Mouse (Mus musculus) gastrocnemius, postnatal 10 days (tissue): ENCODE measurements at regions not wholly inside any gene's neighbourhood (a gene's known extent, or its start where the extent isn't known, plus 50 kb on each side); places are given as distances from the start of the nearest gene placed in this dataset.

Source experiments
- DNase-seq: peaks from one replicate; pipeline ENCODE4 v3.0.0; 2021; ENCODE audit warnings: mixed read lengths

DNA sequence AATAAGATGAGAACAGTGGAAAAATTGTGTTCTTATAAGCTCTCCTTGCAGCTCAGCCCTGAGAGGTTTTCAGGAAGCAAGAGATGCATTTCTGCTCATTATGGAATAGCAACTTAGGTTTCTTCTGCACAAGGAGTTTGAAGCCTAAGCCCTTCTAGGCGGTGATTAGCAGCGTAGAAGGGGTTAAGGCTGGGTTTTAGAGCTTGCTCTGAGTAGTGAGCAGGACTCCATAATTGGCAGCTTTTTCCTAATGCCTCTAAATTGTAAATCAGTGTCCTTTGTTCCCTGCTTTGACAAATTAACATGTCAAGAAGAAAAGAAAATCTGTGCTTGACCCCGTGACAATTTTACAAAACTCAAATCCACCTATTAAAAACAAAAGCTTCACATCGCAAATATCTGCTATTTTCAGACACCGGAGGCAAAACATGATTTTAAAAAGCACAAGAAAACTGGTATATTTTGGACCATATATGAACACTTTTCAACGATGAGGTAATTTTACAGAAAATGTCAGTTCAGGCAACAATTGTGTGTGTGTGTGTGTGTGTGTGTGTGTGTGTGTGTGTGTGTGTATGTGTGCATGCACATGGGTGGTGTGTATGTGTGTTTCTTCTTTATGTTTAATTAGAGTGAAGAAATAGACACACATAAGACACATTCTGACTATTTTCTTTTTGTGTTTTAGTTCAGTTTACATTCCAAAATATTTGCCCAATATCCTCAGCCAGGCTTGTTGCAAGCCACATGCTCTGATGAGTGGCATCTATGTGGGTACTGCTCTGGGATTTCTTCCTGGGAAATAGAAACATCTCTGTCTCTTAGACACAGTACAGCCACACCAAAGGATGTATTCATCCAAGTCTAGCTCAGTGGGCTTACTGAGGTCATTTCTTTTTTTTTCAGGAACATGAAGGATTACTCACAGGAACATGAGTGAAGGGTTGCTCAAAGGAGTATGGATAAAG, 804.3 kb downstream of the Tmem132b start:
- no peak for DNase-seq

DNA sequence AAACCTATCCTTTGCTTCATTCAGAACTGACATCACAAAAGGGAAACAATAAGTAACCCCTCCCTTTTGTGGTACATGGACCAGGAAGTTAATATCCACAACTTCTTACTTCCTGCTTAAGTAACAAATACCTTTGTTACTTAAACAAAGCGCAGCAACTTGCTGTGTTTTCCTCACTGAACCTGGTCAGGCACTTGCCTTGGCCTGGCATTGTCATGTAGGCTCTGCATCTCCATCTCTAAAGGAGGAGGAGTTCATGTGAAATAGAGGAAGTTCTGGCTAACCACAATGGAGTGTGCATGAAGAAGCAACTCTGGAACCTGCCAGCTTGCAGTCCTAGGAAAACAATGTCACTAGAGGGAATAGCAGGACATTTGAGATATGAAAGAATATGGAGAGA, 806.3 kb downstream of the Tmem132b start:
- DNase-seq: no peak

DNA sequence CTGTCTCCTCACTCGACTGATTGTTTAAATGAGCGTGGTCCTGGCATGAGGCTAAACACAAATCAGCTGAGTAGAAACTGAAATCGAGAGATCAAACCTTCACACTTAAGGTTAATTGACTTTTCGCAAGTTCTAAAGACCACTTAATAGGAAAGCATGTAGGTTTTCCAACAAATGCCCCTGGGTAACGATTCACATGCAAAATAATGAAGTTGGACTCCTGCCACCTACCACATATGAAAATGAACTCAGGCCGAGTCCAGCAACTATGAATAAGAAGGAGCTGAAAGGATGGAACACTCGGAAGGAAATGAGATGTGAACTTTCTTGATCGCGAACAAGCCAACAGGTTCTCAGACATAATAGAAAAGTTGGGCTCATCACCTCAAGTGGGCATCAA, 812.0 kb downstream of the Tmem132b start:
- no peak for DNase-seq

DNA sequence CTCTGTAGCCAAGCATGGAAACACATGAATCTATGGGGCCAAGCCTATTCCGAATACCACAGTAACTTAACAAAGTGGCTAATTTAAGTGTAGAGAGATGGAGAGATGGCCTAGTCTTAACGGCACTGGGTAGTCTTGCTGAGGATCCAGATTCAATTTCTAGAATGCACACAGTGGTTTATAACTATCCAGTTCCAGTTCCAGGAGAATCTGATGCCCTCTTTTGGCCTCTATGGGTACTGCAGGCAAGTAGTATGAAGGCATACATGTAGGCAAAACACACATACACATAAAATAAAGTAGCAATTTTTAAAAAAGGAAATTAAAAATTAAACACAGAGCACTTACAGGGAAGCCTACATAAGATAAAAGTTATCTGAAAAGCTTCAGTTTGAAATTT, 819.4 kb downstream of the Tmem132b start:
- DNase-seq: no peak

DNA sequence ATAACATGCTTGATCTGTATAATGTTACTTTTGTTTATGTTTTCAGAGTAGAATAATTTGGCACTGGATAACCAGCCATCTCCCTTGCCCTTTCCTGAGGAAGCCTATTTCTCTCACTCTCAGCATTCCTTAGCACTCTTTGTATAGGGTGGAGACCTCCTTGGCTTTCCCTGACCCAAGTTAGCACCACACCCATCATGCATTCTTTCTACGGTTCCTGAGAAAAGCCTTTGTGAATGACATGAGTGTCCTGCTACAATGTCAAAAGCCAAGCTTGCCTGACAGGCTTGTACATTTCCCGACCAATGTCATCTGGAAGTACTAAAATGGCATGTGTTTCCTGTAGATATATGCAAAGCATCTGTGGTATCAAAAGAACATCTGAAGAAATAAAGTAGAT, 837.9 kb downstream of the Tmem132b start:
- DNase-seq: no peak

DNA sequence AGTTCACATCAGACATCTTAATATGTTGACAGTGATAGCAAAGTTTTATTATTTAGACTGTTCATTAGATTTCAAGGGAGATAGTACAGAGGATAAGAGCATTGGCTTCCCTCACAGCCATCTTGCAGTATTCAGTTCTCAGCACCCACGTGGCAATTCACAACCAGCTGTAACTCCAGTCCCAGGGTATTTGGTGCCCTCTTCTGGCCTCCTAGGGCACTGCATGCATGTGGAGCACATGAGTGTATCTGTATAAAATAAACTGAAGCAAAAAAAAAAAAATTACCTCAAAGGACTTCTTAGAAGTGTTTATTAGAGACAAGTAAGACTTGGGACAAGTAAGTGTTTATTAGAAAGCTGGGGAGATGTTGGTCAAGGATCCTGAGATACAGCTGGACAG, 849.3 kb upstream of the Tmem132c start:
- DNase-seq: no peak

DNA sequence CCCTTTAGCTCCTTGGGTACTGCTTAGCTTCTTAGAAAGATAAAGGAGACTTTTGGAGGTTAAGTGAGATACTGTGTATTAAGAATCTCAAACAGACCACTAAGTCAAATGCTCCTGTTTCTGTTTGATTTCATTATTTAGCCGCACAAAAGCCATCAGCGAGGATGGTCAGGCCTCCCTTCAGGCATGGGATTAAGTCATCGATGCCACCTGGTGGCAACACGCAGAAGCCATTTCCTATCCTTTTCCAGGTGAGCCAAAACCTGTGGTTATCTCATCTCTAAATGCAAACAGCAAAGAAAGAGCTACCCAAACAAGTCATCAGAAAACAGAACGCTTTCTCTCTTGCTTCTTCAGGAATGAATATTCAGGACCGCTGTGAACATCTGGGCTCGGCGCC, 846.3 kb upstream of the Tmem132c start:
- peak; percentile 4 for DNase-seq

DNA sequence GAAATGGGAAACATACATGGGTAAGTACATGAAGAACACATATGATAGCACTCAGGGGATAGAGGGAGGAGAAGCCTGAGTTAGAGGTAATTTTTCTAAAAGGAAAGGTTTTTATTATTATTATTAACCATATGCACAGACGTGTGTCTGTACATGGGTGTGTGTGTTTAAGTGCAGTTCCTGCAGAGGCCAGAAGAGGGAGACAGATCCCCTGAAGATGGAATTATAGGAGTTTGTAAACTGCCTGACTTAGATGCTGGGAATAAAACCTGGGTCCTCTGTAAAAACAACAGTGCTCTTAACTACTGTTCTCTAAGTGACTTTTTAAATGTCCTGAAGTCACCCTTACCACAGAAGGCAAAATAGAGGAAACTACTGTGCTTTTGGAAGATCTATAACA, 809.9 kb upstream of the Tmem132c start:
- DNase-seq: no peak

DNA sequence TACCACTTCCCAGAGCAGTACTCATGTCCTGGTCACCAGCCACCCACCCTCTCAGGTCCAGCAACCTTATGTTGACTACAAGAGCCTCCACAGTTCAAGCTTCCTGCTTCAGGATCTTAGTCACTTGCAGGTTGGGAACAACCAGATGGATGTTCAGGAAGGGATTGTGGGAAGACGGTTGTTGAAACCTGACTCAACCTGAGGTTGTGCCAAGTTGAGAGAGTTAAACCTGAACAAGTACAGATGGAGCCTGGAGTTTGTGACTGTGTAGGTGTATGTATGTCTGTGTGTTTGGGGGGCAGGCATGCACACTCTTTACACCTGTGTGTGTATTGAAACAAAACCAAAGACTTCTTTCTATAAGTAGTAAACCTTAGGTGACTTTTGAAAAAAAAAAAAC, 802.9 kb upstream of the Tmem132c start:
- DNase-seq: no peak

DNA sequence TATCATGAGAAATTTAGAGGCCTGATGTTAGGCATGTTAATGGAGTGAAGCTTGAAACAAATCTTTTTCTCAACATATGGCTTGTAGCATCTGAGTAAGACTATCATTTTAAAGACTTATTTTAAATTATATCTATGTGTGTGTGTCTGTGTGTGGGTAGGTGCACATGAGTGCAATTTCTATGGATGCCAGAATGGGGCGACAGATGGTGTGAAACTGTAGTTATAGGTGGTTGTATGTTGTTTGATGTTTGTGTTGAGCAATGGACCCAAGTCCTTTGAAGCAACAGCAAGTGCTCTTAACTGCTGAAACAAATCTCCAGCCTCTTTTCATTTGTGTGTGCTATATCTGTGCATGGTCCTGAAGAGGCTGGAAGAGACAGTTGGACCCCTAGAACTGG, 801.1 kb upstream of the Tmem132c start:
- DNase-seq: no peak

DNA sequence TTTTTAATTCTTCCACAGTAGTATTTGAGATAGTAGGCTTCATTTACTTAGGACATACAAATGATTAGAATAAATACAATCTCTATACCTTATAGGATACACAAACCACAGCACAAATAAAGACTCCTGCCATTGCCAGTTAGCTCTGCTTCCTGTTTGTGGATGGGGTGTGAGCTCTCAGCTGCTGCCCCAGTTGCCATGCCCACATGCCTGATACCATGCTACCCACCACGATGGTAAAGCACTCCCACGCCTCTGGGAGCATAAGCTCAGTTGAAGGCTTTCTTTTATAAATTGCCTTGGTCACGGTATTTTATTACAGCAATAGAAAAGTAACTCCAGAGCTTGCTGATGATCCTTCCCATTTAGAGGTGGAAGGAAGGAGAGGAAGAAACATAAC, 765.8 kb upstream of the Tmem132c start:
- no peak for DNase-seq

DNA sequence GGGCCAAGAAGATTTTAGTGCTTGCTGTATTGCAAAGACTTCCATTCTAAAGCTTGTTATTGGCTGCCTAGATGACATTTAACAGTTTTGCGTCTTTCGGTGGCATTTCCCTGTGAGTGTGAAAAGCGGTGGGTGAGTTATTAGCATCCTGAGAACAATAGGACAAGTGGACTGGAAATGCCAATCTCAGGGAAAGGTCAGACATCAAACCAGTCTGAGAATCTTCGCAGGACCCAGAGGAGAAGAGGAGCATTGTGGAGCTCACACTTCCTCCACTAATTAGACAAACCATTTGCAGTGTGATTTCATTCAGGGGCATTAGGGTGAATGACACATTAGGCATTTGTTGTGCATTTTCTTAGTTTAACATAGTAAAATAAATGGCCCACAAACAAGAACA, 719.5 kb upstream of the Tmem132c start:
- no peak for DNase-seq

DNA sequence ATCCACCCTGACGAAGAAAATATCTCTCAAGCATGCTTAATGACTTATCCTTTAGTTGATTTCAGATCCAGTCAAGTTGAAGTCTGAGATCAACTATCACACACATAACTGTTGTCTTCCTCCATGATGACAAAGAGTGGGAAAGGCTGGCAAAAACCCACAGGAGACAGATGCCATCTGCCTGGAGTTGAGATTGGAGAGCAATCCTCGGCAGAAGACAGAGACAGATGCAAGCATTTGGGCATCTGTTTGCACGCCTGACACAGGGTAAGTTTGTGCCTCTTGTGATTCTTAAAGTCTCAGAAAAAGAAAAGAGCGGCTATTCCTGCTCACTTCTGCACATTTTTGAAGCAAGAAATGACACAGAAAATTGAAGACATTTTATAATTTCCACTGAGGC, 715.7 kb upstream of the Tmem132c start:
- no peak for DNase-seq

DNA sequence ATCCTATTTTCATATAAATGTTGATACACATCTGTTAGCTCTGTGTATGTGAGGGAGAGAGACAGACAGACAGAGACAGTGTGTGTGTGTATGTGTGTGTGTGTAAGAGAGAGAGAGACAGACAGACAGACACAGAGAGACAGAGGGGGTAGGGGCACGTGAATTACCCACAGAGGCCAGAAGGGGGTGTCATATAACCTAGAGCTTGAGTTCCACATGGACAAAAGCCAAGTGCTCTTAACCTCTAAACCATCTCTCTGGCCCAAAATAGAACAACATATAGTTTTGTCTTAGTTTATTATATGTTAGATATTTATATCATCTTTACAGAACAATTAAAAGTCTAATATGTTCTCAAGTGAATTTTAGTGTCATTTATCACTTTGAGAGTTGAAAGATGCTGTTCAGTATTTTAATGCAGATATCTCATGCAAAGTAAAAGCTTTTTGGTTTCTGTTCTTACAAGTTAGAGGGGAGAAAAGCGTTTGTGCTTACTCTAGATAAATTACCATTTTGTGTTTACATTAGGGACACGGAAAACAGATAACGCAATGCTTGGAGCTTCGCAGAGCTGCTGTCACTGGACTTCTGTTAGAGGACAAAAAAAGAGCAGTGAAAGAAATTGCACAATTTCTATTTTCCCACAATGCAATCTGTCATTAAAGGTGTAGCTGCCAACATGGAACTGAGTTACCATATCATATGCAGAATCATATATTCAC, 710.6 kb upstream of the Tmem132c start:
- DNase-seq: no peak

DNA sequence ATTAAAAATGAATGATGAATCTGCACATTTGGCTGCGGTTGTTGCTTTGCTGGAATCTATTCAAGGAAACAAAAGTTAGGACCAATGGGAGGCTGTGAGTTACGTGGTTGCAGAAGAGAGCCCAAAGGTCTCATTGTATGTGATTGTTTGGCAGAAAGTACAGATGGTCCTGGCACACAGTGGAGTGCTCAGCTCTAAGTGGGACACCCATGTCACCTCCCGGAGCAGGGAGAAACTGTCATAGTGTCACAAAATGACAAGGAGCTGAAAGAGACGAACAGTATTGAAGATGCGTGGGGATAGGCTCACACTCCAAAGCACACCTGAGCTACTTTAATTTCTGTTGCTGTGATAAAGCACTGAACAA, 710.1 kb upstream of the Tmem132c start:
- DNase-seq: no peak

DNA sequence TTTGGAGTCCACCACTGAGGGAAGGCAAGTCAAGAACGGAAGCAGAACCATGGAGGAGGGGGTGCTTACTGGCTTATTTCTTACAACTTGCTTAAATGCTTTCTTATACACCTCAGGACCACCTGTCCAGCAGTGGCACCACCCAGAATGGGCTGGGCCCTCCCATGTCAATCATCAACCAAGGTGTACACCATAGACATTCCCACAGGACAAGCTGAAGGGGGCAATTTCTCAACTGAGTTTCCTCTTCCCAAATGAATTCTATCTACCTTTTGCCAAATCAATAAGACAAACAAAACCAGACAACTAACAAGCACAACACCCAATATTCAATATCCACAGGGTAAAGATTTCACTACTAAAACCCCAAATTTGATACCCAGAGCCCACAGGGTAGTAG, 709.6 kb upstream of the Tmem132c start:
- DNase-seq: no peak

DNA sequence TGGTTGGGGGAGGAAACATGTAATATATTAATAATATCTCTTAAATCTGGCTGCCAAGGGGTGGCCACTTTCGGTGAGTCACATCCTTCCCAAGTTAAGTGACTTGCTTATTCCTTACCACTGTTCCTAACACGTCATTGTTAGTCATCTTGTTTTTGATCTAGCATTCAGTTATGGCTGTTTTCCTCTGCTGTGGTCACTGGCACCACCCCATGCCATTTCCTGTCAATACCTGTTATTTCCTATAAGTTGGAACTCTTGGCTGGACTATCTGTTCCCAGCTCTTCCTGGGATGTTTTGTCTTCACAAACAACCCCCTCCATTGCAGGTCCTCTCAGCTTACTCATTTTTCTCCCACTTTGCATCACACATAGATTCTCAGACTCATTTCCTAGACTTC, 703.5 kb upstream of the Tmem132c start:
- no peak for DNase-seq

DNA sequence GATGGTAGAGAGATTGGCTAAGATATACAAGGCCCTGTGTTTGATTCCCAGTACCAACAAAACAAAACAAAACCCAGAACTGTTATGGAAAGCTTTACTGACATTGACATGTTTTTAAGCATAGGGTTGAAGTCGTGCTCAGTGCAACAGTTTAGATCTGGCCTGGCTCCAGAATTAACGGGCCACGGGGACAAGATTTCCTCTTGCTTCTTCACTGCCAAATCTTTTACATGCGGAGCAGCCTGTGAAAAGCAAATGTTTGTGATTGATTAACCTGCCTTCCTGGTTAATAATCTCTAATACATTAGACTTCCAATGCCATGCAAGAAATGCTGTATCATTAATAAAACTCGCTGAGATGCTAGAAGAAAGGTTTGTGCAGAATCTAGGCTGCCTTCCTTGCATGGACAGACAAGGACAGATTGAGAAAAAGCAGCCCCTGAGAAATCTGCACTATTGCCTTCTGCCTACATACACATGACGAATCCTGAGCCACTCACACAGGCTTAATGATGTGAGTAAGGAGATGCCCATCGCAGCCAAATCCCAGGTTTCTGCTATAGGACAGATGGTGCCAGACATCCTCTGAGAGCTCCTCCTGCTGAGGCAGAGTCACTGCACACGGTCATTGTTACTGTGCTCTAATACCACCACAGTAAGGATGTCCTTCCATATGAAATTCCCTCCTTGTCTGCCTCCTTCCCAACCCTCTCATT, 697.2 kb upstream of the Tmem132c start:
- DNase-seq: no peak

DNA sequence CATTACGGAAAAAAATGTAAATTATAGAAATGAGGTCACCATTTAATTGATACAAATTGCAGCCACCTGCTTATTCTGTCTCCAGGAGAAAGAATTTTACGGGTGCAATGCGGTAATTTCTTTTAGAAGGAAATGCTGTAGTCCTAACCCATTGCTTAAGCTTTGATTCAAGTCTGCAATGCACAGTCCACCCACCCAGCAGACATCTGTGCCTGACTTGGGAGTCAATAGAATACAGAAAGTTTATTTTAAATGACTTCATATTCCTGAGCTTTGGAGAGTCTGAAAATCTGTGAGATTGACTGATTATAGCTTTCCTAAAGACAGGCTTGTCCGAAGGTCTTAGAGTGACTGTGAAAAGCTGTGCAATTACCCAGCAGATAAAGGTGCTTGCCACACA, 693.8 kb upstream of the Tmem132c start:
- DNase-seq: no peak

DNA sequence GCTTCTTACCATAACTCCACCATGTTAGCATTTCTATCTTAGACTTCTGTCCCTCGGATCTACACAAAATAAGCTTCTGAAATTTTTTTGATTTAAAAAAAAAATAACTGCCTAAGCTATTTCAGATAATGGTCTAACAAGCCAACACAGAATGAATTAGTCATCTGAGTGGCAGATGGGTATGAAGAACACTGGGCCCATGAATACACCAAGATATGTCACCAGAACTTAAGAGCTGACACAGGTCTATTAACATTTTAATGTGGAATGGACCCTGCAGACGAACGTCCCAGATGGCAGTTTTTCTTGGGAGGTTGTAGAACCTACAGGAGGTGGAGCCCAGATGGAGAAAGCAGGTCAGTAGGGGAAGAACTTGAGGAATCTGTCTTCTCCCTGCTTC, 689.9 kb upstream of the Tmem132c start:
- no peak for DNase-seq

DNA sequence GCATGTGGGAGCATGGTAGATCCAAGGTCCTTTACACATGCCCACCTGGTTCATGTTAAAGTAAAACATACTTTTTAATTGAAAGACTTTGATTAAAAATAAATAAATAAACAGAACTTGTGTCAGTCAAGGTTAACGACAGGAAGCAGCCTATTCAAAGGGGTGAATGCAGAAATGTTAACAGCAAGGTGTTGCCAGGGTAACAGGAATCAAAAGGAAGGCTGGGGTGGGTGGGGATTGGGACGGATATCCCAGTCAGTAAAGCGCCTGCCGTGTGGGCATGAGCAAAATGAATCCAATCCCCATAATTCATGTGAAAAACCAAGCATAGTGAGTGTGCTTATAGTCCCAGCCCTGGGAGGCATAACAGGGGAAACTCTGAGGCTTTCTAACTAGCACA, 682.6 kb upstream of the Tmem132c start:
- no peak for DNase-seq

DNA sequence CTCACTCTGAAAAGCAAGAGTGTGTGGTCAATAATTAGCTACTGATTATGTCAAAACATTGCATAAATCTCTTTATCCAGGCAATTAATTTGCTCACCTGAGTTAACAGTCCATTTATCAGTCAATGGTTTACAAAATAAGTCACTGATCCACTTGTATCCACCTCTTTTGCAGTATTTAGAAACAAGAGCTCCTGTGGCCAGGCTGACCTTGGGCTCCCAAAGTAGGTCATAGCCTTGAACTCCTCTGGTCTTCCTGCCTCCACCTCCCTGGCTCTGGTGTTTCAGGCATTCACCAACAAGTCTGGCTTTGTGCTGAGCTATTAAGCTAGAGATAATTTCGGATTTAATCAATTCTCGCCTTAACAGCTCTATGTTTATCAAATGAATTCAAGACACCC, 675.8 kb upstream of the Tmem132c start:
- DNase-seq: no peak

DNA sequence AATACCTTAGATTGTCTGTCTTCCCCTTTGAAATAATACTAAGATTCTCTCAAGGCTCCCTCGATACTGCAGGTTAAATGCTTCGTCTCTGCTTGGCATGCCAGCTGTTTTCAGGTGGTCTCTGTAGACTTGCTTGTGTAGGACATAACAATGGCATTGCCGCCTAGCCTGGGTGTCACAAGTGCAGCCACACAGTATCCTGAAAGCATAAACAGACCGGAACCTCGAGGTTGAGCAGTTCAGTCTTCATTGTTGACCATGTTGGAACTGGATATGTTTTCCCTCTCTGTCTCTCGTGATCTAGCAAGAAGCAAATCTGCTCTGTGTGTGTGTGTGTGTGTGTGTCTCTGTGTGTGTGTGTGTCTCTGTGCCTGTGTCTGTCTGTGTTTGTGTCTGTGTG, 675.4 kb upstream of the Tmem132c start:
- no peak for DNase-seq
